In genomic region chr4:116991366-116991765, GRCm38 (mm10) we compare ENCODE assay signal across 9 mouse cellular contexts. TPM values are rescaled to one million over a fixed set of nuclear protein-coding genes. Genes with fewer than 3 reads are reported as not detected.
DNase-seq lines count a peak whose midpoint lies in the region; ATAC-seq lines count a peak whose summit lies in the region.
"Had no signal": no experiment of that assay in that cellular context is flagged by ENCODE, and none has a peak within 500 bp of the region (broad histone marks: within the 10 kb centered on the region; RNA-seq: fewer than 3 reads in every experiment).

No protein-coding gene starts in this region.

- H3K27ac ChIP-seq in forebrain, embryonic 10.5 days: no peak overlapping the region
- no peak overlapping the region for H3K27ac ChIP-seq in forebrain, embryonic 12.5 days
- H3K27ac ChIP-seq: neural tube, embryonic 12.5 days had no signal

- peak; percentile 72 for DNase-seq in forebrain, embryonic 10.5 days (ENCODE audit: extremely low spot score, low spot score)
- peak; percentile 73 for DNase-seq in adrenal gland, adult 2 months
- DNase-seq in embryo, embryonic 10.5 days (ENCODE audit: low spot score): peak; percentile 90
- peak; percentile 45 to 77 for DNase-seq in gastrocnemius, postnatal 4 days (ENCODE audit: low spot score in 2 of 2)
- DNase-seq in layer of hippocampus, adult 9-10 months (ENCODE audit: low spot score): peak; percentile 90
- peak; percentile 90 for DNase-seq in lung, postnatal 36 days
- peak; percentile 76 for DNase-seq in right cerebral cortex, postnatal 25 days

- no peak overlapping the region for H3K4me2 ChIP-seq in forebrain, embryonic 12.5 days
- H3K4me2 ChIP-seq: neural tube, embryonic 12.5 days had no signal

- peaks cover 2% of the 10 kb centered on the region for H3K27me3 ChIP-seq in forebrain, embryonic 10.5 days (ENCODE audit: poor library complexity, severe bottlenecking)
- H3K27me3 ChIP-seq in forebrain, embryonic 12.5 days: peaks cover 3% of the 10 kb centered on the region; the same call in 1 of the 2 replicates
- H3K27me3 ChIP-seq: neural tube, embryonic 12.5 days had no signal

- WGBS in forebrain, embryonic 10.5 days: 17% methylated on average over 7 of the region's 7 CpGs
- WGBS in forebrain, embryonic 12.5 days: 16% methylated on average over 7 of the region's 7 CpGs

- ATAC-seq in forebrain, embryonic 12.5 days (ENCODE audit: low FRiP score): no peak

- no peaks in the 10 kb centered on the region for H3K9me3 ChIP-seq in forebrain, embryonic 10.5 days
- no peaks in the 10 kb centered on the region for H3K9me3 ChIP-seq in forebrain, embryonic 12.5 days
- H3K9me3 ChIP-seq: neural tube, embryonic 12.5 days had no signal

- peaks cover 35% of the 10 kb centered on the region for H3K4me1 ChIP-seq in forebrain, embryonic 10.5 days
- peaks cover 26% of the 10 kb centered on the region for H3K4me1 ChIP-seq in forebrain, embryonic 12.5 days

- no peak overlapping the region for H3K9ac ChIP-seq in forebrain, embryonic 12.5 days
- H3K9ac ChIP-seq: neural tube, embryonic 12.5 days had no signal

- no peak overlapping the region for H3K4me3 ChIP-seq in forebrain, embryonic 10.5 days
- no peak overlapping the region for H3K4me3 ChIP-seq in forebrain, embryonic 12.5 days (replicated peaks)
- H3K4me3 ChIP-seq: neural tube, embryonic 12.5 days had no signal

- peaks cover 52% of the 10 kb centered on the region for H3K36me3 ChIP-seq in forebrain, embryonic 10.5 days (replicated peaks)
- H3K36me3 ChIP-seq in forebrain, embryonic 12.5 days (replicated peaks): peaks cover 31% of the 10 kb centered on the region

RNA-seq across cellular contexts. Expression of gene Urod, which starts 2.8 kb away (rescaled TPM):
- polyA plus RNA-seq in forebrain, embryonic 10.5 days (2016; fragmentation: Nextera tagmentation; extraction: Ambion mirVana): 93.8 and 108 TPM in 2 replicates
- polyA plus RNA-seq in forebrain, embryonic 12.5 days (2016; fragmentation: Nextera tagmentation; extraction: Ambion mirVana): 76.0 and 78.0 TPM in 2 replicates
- total RNA-seq in adrenal gland, adult 2 months (2021): 100 to 1,000 TPM; 103 to 105 TPM
- polyA plus RNA-seq in adrenal gland, adult 2 months (2012; rRNA removed): 48.1 and 52.7 TPM in 2 replicates
- total RNA-seq in gastrocnemius, postnatal 4 days (2021): 10 to 100 TPM; 63.3 to 64.2 TPM

RNA-seq across cellular contexts. Expression of gene Hectd3, which starts 3.8 kb away (rescaled TPM):
- polyA plus RNA-seq in forebrain, embryonic 10.5 days (2016; fragmentation: Nextera tagmentation; extraction: Ambion mirVana): 7.8 and 8.8 TPM in 2 replicates
- polyA plus RNA-seq in forebrain, embryonic 12.5 days (2016; fragmentation: Nextera tagmentation; extraction: Ambion mirVana): 17.1 and 21.2 TPM in 2 replicates
- total RNA-seq in adrenal gland, adult 2 months (2021): 10 to 100 TPM; 28.4 to 29.5 TPM
- 96.5 and 96.9 TPM in 2 replicates for polyA plus RNA-seq in adrenal gland, adult 2 months (2012; rRNA removed)
- 10 to 100 TPM; 22.8 to 23.2 TPM for total RNA-seq in gastrocnemius, postnatal 4 days (2021)

RNA-seq across cellular contexts. Expression of gene Eif2b3, which starts 27.8 kb away (rescaled TPM):
- polyA plus RNA-seq in forebrain, embryonic 10.5 days (2016; fragmentation: Nextera tagmentation; extraction: Ambion mirVana): 52.1 and 55.5 TPM in 2 replicates
- 41.0 and 44.1 TPM in 2 replicates for polyA plus RNA-seq in forebrain, embryonic 12.5 days (2016; fragmentation: Nextera tagmentation; extraction: Ambion mirVana)
- 10 to 100 TPM; 30.3 to 33.0 TPM for total RNA-seq in adrenal gland, adult 2 months (2021)
- polyA plus RNA-seq in adrenal gland, adult 2 months (2012; rRNA removed): 2.0 and 2.1 TPM in 2 replicates
- 10 to 100 TPM; 25.1 to 28.3 TPM for total RNA-seq in gastrocnemius, postnatal 4 days (2021)

Comparison
In these comparisons a context has a peak if more than half of its experiments do, and no peak if none do; other contexts are left out.
1. RNA of gene Eif2b3, which starts 27.8 kb away (polyA plus RNA-seq): 52.1 to 55.5 TPM in forebrain, embryonic 10.5 days and 41.0 to 44.1 TPM in forebrain, embryonic 12.5 days; 2.0 to 2.1 TPM in adrenal gland, adult 2 months; every median in the first group is over 10 times any median in the second.
2. Peak in every context shown above with its lines, with median percentiles within 50 percentile points of each other: DNase-seq.